Mouse (Mus musculus) heart, embryonic 11.5 days (tissue): Measurements from ENCODE around the gene Nln. TPM values are rescaled to one million over a fixed set of nuclear protein-coding genes. Genes with fewer than 3 reads are reported as not detected.

Experiments
- ATAC-seq: fragments of 200-750 bp; cut with Nextera tagmentation; replicated peaks from 2 replicates; pipeline ENCODE4 v1.8.0; 2017; ENCODE audit warnings: moderate library complexity; ENCODE audit not compliant: insufficient number of reproducible peaks, low FRiP score, low TSS enrichment
- H3K27ac ChIP-seq: fragments of 300-500 bp; sonication (generic); 2 replicates; pipeline ENCODE4 v1.5.1; 2014; ENCODE audit warnings: mild to moderate bottlenecking, low read depth, low read length
- H3K27me3 ChIP-seq: fragments of 300-500 bp; sonication (generic); 2 replicates; pipeline ENCODE4 v1.6.1; 2014; ENCODE audit warnings: mild to moderate bottlenecking, low read length, mixed read lengths; ENCODE audit not compliant: control insufficient read depth, insufficient read depth
- H3K36me3 ChIP-seq: fragments of 300-500 bp; sonication (generic); 2 replicates; pipeline ENCODE4 v1.6.1; 2014; ENCODE audit warnings: mild to moderate bottlenecking, low read length, moderate library complexity, mixed read lengths; ENCODE audit not compliant: control insufficient read depth, insufficient read depth
- H3K4me1 ChIP-seq: fragments of 300-500 bp; sonication (generic); 2 replicates; pipeline ENCODE4 v1.6.1; 2014; ENCODE audit warnings: low read length; ENCODE audit not compliant: control insufficient read depth, insufficient read depth
- H3K4me2 ChIP-seq: fragments of 300-500 bp; sonication (generic); 2 replicates; pipeline ENCODE4 v1.6.1; 2014; ENCODE audit warnings: mild to moderate bottlenecking, moderate library complexity
- H3K4me3 ChIP-seq: fragments of 300-500 bp; sonication (generic); 2 replicates; pipeline ENCODE4 v1.5.1; 2014; ENCODE audit warnings: low read depth, low read length
- H3K9ac ChIP-seq: fragments of 300-500 bp; sonication (generic); 2 replicates; pipeline ENCODE4 v1.6.1; 2014; ENCODE audit warnings: mild to moderate bottlenecking, low read depth, low read length, moderate library complexity
- H3K9me3 ChIP-seq: fragments of 300-500 bp; sonication (generic); replicated peaks from 2 replicates; pipeline ENCODE4 v1.6.1; 2016; ENCODE audit warnings: low read length; ENCODE audit not compliant: control insufficient read depth
- WGBS: fragments of 180-500 bp; shearing (Covaris S2); extraction: QIAGEN DNeasy Blood & Tissue Kit; methylation state at CpG from one replicate; pipeline ENCODE4 v1.1.7; 2014; ENCODE audit not compliant: insufficient replicate concordance; 5-methylcytosine and 5-hydroxymethylcytosine counted together
- polyA plus RNA-seq: library from polyadenylated mRNA; unstranded; fragments of >200 nt; fragmentation: Nextera tagmentation; extraction: Ambion mirVana; gene quantifications from 2 replicates; pipeline ENCODE4 v1.2.1, GENCODE M21; 2014

The Nln gene
- polyA plus RNA-seq, 1 experiment from 2014 or later: 25.2 TPM

DNA sequence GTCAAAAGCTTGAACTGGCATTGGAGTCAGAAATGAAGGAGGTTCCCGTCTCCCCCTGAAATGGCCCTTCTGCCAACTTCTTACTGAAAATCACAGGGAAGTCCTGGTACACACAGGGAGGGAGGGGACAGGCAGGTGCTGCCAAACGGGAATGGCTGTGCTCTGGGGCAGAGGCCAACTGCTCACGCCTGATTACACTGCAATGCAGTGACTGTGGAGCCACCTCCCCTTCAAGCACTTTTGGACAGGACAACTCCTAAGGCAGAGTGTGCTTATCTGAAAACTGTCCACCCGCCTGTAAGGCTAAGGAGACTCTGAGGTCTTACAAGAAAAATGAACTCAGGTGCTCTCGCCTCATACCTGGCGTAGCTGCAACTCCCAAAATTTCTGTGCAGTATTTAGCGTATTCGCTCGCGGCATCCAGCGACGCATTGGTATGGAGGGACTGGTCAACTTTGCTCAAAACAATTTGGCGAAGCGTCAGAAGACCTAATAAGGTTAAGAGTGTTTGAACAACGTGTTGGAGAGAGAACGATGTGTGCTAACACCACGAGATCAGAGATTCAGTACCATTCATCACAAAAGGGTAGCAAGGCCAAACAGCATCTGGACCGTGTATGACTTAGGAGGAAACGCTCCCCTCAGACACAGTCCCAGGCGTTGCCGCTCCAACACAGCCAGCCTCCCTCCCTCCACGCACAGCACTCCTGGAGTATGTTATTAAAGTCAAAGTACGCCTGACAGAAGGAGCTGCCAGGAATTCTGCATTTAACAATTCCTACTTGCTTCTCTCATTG, 72.7 kb downstream of the Nln start:
- 72% methylated on average over 23 of the region's 23 CpGs for WGBS
- Histone ChIP-seq H3K4me3 (no peak overlapping the region), H3K4me2 (no peak overlapping the region), H3K36me3 (no peaks in the 10 kb centered on the region), H3K4me1 (peaks cover 34% of the 10 kb centered on the region), H3K27ac (no peak overlapping the region), H3K9me3 (no peaks in the 10 kb centered on the region), H3K27me3 (no peaks in the 10 kb centered on the region), H3K9ac (no peak overlapping the region)
- no peak for ATAC-seq

DNA sequence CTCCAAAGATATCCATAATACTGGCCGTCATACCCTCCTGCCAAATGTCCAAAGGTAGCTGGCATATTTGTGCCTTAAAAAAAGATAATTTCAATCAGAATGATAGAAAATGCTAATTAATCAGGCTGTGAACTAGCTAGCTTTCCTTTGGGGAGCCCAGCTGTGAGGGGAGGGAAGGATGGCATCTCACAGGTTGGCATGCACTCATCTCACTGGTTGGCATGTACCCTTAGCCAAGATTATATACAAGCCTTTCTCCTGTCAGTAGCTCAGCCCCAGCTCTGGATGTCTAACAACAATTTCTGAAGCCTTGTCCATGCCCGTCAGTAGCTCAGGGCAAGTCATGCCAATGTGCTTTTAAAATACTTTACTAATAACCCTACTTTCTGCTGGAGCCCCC, 73.8 kb downstream of the Nln start:
- Histone ChIP-seq H3K27ac (no peak overlapping the region), H3K4me1 (peaks cover 37% of the 10 kb centered on the region), H3K4me3 (no peak overlapping the region), H3K4me2 (no peak overlapping the region), H3K9ac (no peak overlapping the region), H3K9me3 (no peaks in the 10 kb centered on the region), H3K36me3 (no peaks in the 10 kb centered on the region), H3K27me3 (no peaks in the 10 kb centered on the region)
- no peak for ATAC-seq
- 85% methylated on average over 2 of the region's 2 CpGs for WGBS

DNA sequence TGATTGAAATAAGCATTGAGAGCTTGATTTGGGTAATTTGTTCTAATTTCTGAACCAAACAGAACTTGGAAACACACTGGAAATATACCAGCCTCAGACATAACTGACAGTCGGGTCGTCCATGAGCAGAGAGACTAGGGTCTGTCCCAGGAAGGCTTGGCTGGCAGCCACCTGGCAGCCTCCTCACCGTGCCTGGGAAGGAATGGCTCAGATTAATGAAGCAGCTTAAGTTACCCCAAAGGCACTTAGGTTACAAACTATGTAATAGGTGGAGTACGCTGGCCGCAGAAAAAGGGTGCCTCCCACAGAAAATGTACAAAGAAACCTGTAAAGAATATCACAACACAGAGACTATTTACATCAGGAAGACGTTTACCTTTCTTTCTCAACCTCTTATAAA, 74.6 kb downstream of the Nln start:
- no peak overlapping the region for H3K27ac ChIP-seq
- no peak overlapping the region for H3K4me3 ChIP-seq
- H3K27me3 ChIP-seq: no peaks in the 10 kb centered on the region
- H3K9me3 ChIP-seq: no peaks in the 10 kb centered on the region
- H3K36me3 ChIP-seq: no peaks in the 10 kb centered on the region
- H3K9ac ChIP-seq: no peak overlapping the region
- peaks cover 37% of the 10 kb centered on the region for H3K4me1 ChIP-seq
- WGBS: 62% methylated on average over 6 of the region's 6 CpGs
- H3K4me2 ChIP-seq: no peak overlapping the region
- ATAC-seq: no peak

DNA sequence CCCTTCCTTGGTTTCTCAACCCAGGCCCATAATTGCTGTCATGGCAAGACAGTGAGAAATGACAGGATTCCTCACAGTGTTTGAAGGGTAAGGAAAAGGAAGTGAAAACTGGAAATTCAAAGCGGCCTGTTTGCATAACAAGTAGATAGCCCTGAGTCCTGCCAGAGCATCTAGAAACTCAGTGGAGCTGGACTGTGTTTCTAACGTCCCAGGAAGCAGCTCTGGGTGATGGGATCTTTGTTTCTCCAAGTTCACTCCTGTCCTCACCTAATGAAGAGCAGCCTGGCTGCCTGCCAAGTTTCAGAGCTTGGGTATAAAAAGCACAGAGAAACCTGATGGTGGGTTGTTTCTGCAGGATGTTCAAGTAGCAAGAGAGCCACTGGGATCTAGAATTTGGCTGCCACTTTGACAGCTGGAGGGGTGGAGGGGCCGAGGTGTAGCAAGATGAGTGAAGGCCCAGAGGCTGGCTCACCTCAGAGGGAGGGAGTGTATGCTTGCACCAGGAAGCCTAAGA, 76.7 kb downstream of the Nln start:
- ATAC-seq: peak; percentile 58; the same call in 1 of the 2 replicates
- Histone ChIP-seq H3K4me3 (no peak overlapping the region), H3K27me3 (no peaks in the 10 kb centered on the region), H3K27ac (peak overlapping the region; percentile 77), H3K4me1 (peaks cover 34% of the 10 kb centered on the region), H3K9me3 (no peaks in the 10 kb centered on the region), H3K36me3 (no peaks in the 10 kb centered on the region), H3K9ac (no peak overlapping the region), H3K4me2 (no peak overlapping the region)
- 20% methylated on average over 3 of the region's 3 CpGs for WGBS

DNA sequence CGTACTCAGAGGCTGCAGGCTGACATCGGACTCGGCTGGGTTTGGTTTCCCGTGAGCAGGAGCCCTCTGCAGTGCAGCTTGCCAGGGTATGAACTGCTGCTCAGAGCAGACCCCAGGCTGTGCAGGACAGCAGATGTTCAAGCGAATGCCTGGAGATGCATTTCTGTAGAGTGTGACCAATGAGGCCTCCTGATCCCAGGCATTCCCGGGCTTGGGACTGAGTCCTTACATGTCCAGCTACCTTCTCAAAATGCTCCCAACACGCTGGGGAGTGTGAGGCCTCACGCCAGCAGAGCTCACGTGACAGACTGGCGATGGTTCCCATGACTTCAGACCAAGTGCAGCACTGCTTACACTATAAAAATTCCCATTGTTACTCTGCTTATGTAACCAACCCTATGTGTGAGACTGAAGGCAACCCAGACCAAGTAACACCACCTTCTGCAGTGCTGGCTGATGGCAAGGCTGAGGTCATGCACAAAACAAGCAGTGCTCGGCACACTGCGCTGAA, 77.5 kb downstream of the Nln start:
- H3K4me1 ChIP-seq: peaks cover 30% of the 10 kb centered on the region
- no peak overlapping the region for H3K9ac ChIP-seq
- no peak; the same call in 1 of the 2 replicates for ATAC-seq
- 64% methylated on average over 12 of the region's 12 CpGs for WGBS
- no peaks in the 10 kb centered on the region for H3K9me3 ChIP-seq
- no peak overlapping the region for H3K4me2 ChIP-seq
- peak overlapping the region; percentile 77 for H3K27ac ChIP-seq
- H3K36me3 ChIP-seq: no peaks in the 10 kb centered on the region
- no peak overlapping the region for H3K4me3 ChIP-seq
- no peaks in the 10 kb centered on the region for H3K27me3 ChIP-seq

DNA sequence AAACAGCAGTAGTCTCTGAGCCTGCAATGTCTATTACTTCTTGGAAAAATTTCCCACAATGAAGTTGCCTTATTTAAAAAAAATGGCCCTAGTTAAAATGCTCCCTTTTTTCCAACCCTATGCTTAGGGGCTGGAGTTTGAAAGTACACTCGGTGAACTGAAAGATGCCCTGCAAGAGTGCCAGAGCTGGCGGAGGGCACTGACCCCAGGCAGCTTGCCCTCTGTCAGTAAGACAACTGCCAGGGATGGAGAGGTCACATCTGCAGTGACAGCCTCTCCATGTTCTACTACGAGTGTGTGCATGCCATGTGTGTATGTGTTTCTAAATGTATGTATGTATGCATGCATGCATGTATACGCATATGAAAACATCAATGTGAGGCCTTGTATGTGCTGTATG, 78.5 kb downstream of the Nln start:
- Histone ChIP-seq H3K4me3 (no peak overlapping the region), H3K27ac (no peak overlapping the region), H3K4me1 (peaks cover 24% of the 10 kb centered on the region), H3K4me2 (no peak overlapping the region), H3K9ac (no peak overlapping the region), H3K27me3 (no peaks in the 10 kb centered on the region), H3K36me3 (no peaks in the 10 kb centered on the region), H3K9me3 (no peaks in the 10 kb centered on the region)
- no peak for ATAC-seq
- WGBS: 86% methylated on average over 4 of the region's 4 CpGs

DNA sequence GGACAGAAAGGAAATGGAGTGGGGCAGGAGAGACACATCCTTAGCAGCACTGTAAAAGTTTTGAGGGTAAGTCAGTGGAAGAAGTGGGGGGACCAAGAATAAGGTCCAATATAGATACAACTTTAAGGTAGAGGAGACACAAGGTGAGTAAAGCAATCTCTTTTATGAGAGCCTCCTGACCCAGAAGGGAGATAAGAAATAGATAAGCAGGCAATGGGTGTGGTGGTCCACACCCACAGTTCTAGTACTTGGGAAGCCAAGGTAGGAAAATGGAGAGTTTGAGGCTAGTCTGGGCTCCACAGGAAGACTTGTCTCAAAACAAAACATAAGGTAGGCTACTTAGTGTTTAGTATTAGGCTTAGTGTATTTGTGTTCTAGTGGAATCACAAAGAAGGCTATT, 79.9 kb downstream of the Nln start:
- no peak overlapping the region for H3K4me3 ChIP-seq
- no peak overlapping the region for H3K9ac ChIP-seq
- no peak overlapping the region for H3K4me2 ChIP-seq
- H3K27me3 ChIP-seq: no peaks in the 10 kb centered on the region
- H3K36me3 ChIP-seq: no peaks in the 10 kb centered on the region
- no peaks in the 10 kb centered on the region for H3K9me3 ChIP-seq
- no peak for ATAC-seq
- peaks cover 21% of the 10 kb centered on the region for H3K4me1 ChIP-seq
- H3K27ac ChIP-seq: no peak overlapping the region

DNA sequence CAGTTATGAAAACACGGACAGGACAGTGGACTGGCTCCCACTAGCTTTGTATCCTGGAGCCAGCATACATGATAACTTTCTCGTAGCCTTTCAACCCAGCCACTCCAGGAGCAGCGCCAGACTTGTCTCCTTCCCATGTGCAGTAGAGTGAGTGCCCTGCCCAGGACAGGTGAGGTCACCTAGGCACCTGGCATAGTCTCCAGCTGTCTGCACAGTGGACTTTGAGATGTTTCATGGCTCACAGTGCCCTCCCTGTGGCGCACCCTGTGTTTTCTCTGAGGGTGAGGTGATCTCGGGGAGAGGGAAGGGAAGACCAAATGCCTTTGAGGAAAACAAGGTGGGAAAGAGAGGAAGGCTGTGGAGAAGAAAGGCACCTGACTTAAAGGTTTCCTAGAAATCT, 80.3 kb downstream of the Nln start:
- ATAC-seq: no peak
- Histone ChIP-seq H3K4me1 (peaks cover 18% of the 10 kb centered on the region), H3K4me2 (no peak overlapping the region), H3K36me3 (no peaks in the 10 kb centered on the region), H3K9ac (no peak overlapping the region), H3K27ac (no peak overlapping the region), H3K4me3 (no peak overlapping the region), H3K9me3 (no peaks in the 10 kb centered on the region), H3K27me3 (no peaks in the 10 kb centered on the region)
- 75% methylated on average over 5 of the region's 5 CpGs for WGBS

DNA sequence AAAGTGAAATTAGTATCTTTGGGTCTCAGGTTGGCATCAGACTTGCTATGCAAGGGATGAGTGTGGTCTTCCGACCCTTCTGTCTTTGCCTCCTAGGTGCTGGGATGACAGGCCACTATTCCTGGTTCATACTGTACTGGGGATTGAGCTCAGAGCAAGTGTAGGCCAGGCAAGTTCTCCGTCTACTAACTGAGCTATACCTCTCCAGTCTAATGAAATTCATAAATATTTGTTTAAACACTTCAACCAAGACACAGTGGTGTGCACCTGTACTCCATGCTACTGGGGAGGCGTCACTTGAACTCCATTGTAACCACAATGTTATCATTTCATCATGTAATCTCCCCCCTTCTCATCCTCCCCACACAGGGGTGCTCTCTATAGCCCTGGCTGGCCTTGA, 82.9 kb downstream of the Nln start:
- H3K4me2 ChIP-seq: no peak overlapping the region
- H3K4me1 ChIP-seq: peaks cover under 1% of the 10 kb centered on the region
- H3K27me3 ChIP-seq: no peaks in the 10 kb centered on the region
- no peak overlapping the region for H3K27ac ChIP-seq
- no peak overlapping the region for H3K4me3 ChIP-seq
- no peaks in the 10 kb centered on the region for H3K9me3 ChIP-seq
- WGBS: 75% methylated on average over 3 of the region's 3 CpGs
- H3K36me3 ChIP-seq: no peaks in the 10 kb centered on the region
- H3K9ac ChIP-seq: no peak overlapping the region
- no peak for ATAC-seq
